Mouse (Mus musculus): Measurements from ENCODE around the gene Rapgef2.

Gene Rapgef2

DNA sequence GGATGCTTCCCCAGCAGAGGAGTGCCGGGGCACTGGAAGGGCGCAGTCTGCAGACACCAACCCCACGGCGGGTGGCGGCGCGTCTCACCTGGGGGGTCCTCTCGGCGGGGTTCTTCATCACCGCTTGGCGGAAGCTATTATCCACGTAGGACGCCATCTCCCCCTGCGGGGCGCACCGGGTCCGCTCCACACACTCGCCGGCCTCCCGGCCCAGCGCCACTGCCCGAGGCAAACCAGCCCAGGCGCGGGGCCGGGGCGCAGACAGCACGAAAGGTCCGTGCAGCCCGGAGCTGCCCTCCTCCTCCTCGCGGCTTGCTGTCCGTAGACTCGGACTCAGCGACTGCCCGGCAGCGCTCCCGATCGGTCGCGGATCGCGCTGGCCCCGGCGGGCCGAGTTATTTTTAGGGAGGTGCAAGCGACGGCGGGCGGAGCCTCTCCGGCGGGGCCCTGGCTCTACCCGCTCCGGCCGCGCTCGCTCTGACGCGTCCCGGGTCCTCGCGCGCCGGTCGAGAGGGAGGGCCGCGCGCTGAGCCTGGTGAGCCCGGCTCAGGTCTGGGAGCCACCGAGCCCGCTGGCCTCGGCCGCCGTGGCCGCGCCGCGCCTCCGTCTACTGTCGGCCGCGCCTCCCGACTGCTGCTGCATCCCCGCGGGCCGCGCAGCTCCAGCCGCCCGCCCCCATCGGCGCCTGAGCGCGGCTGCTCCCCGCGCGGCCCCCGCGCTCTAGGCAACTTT, at the start of gene Rapgef2:
Gene Rapgef2 (minus strand): TSS at position 142 of the 732 bp plus-strand sequence.
- DNase-seq: peak; percentile 80

DNA sequence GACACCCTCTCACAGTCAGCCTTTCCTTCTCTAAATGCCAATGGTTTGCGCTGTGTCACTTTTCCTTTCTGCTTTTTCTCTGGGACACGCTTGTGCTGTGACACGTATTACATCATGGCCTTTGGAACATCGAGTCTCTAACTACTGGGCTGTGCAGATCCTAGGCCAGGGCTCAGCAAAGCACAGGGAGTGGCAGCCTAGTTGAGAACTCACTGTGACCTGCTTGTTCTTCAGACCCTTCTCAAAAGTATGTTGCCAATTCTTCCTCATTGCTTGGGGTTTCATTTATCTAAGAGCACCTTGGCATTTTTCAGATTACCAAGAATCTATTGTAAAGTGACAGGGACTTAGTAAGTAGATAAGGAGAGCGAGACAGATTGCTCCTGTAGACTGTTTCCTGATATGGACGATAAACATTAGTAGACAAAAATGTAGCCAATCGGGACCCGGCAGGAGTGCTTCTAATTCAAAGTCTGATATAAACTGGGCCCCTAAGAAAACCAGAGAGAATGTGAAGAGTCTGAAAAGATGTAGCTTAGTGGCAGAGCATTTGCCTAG, 47.4 kb upstream of the Rapgef2 start:
- no peak for DNase-seq

DNA sequence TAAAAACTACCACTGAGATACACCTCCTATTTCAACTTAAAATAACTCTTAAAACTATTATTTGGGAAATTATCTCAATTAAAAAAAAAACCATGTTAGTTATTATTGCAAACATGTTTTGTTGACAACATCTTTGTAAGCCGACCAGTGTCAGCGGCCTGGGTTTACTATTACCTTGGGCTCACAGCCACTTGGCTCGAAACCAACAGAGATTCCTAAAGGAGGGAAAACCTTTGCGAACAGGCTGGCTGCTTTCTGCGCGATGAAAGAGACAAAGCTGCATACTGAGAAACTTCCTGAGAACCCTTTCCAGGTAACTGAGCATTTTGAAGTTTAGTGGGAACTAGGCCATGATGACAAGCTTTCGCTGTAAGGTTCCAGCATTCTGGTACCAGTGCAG, 46.7 kb upstream of the Rapgef2 start:
- no peak for DNase-seq

DNA sequence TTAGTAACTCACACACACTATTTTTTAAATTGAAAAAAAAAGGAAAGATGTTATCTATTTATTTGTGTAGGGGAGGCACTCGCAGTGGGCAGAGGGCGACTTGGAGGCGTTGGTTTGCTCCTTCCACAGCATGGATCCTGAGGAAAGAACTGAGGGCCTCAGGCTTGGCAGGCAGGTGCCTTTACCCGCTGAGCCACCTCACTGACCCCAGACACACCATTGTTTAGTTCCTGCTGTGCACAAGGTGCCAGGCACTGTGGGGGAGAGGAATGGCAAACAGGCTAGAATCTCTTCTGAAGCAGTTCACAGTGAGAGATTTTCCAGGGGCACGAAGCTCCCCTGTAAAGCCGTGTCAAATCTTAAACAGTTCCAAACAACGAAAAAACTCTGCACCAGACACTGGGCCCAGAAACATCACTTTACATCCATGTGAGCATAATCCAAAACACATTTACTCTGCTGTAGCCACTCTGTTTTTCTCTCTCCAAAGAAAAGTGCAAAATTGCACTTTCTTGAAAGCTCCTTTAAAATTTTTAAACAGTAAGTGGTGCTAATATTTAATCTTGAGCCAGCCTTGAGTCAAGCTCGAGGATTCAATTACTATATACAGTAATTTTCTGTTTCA, 43.5 kb upstream of the Rapgef2 start:
- DNase-seq: no peak

DNA sequence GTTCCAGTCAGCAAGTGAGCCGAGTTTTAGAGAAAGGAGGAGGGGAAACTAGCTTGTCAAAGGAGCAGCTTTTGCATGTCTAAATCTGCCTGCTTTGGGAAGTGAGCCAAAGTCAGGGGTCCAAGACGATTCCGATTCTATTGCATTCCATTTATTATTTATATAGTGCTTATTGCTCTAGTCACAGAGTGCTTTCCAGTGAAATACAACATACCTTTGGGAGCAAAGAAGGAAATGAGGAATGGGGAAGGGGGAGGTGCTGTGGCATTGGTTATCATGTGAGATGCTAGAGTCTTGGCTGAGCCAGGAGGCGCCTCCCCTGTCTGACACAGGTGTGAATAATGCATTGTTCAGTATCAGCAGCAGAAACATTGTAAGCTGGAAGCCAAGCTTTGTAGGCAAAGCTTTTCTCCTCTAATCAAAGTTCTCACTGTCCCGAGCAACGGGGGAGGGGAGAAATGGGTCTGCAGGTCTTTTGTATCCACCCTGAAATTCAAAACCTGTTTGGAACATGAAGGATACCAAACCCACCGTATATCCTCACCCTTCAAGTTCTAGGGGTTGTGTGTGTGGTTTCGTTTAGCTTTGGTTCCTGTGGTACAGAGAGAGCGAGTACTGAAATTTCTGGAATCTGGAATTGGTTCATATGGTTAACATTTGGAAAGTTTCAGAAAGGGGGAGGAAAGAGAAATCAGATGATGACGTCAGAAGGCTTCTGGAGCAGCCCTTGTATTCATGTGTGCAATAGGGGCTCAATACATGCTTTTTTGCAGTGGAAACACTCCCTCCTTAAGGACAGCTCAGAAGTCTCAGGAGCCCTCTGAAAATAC, 38.6 kb upstream of the Rapgef2 start:
- no peak for DNase-seq

DNA sequence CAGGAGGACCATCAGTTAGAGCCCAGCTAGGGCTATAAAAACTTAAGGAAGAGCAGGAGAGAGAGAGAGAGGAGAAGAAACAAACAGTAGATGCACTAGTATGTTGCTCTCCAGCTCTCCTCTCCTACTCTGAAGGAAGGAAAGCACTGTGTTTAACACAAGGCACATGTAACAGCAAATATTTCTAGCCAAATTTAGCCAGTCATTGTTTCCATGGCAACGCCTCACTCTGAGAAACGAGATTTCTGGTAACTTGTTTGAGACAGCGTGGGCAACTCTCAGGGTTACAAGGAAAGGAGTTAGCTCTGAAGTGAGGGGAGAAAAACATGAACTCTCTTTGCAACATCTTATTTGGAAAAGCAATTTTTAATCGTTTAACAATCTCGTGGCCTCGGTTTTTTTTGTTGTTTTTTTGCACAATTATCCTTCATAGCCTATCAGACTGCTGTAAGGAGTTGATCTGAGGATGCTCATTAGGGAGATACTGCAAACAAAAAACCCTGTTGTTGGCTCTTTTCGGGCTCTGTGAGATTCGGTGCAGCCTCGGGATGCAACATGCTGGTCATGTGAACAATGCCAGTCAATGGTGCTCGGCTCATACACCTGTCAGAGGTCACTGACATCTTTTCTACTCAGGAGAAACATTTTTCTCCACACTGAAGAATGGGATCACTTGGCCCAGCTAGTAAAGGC, 27.8 kb upstream of the Rapgef2 start:
- DNase-seq: no peak

DNA sequence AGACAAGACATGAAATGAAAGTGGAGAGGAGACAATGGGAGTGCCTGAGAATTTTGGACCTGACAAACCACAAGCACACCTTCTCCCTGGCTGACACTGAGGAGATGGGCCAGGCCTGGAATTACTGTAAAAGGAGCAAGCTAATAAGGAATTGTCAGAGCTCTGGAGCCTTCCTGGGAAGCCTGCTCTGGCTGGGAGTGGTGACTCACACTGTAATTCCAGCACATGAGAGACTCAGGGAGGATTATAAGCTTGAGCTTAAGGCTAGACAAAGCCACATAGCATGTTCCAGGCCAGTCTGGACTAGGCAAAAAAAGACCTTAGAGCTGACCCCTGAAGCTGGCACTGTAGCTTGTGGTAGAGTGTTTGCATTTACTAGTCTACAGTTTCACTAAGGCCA, 25.6 kb upstream of the Rapgef2 start:
- DNase-seq: no peak

DNA sequence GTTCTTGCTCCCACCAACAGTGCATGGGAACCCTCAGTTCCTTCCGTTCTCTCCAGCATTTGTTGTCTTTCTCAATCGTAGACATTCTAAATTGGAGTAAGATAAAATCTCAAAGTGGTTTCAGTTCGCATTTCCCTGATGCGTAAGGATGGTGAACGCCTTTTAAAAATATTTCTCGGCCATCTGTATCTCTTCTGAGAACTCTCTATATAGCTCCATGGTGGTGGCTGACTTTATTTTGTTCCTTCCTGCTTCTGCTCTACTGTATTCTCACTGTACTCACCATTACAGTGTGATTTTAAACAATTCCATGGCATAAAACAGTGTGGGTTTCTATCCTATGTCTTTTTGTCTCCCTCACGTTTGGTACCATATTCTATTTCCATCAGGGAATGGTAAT, 23.9 kb upstream of the Rapgef2 start:
- no peak for DNase-seq

DNA sequence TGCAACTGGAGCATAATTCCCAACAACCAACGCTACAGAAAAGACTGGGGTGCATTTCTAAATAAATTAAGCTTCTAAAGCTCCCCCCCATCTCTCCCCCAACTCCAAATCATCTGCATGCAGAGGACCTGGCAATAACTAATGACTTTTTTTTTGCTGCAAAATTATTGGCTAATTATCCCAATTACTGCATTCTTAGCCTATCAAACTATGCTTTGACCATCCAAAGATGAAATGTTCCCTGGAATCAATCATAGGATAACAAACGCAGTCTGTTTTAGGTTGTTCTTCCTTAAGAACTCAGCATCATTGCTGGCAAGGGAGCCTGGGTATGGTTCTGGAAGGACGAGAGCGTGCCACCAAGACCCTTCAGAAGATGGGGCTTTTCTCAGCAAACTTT, 22.3 kb upstream of the Rapgef2 start:
- DNase-seq: no peak

DNA sequence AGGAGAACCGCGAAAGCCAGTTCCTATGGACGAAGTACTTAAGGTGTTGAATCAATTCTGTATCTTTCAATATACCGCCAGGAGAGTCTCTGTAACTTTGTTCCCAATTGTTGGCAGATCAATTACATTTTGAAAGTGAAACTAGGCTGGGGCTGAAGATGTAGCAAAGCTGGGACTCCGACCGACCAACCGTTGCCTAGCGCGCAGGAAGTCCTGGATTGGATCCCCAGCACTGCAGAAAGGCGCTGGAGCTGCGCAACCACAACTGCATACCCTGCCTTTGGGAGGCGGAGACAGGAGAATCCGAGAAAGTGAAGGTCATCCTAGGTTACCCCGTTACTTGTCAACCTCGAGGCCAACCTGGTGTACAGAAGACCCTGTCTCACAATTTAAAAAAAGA, 13.1 kb upstream of the Rapgef2 start:
- no peak for DNase-seq

DNA sequence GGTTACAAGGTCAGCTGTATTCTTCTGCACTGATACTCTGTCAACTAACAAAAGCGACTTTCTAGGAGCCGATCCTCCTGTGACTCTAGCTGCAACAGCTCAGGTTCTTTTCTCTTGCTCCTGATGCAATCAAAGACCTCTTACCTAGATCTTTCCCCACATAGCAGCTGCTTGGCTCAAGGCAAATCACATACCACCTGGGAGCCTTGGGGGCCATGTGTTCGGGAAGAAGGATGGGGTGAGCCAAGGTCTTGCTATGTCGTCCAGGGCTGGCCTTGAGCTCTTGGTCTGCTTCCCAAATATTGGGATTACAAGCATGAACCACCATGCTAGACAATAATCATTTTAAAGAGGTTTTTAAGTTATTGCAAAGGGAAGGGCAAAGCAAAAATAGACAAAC, 11.0 kb upstream of the Rapgef2 start:
- DNase-seq: no peak

DNA sequence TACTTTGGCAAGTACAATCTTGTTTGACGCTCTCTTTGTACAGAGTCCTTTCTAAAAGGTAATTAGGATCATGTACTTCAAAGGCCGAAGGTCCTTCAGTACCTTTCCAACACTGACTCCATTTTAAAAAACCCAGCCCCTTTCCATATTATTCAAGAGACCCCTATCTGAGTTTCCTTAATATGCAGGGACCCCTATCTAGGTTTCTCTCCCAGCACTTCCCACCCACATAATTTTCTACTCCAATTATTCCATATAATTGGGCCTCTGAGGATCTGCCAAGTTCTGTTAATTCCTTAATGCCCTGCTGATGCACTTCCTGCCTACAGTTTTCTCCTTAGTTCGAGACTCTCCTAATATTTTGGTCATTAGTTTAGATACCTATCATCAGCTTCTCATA, 10.3 kb upstream of the Rapgef2 start:
- DNase-seq: no peak

DNA sequence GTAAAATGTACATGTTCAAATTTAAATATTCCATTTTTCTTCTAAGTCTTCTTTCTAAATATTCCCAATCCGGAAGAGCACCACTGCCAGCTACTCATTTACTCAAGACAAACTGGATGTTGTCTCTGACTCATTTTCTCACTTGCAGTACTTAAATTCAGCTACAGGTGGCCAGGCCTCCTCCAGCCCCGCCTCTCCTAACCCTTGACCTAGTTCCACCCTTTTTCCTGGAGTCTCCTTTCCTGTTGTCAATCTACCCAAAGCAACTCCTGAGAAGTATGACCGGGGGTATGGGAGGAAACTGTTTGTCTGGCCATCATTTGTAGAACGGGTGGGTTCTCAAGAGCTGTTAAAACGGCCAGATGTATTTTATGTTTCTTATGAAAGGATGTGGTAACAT, 9.7 kb upstream of the Rapgef2 start:
- no peak for DNase-seq

DNA sequence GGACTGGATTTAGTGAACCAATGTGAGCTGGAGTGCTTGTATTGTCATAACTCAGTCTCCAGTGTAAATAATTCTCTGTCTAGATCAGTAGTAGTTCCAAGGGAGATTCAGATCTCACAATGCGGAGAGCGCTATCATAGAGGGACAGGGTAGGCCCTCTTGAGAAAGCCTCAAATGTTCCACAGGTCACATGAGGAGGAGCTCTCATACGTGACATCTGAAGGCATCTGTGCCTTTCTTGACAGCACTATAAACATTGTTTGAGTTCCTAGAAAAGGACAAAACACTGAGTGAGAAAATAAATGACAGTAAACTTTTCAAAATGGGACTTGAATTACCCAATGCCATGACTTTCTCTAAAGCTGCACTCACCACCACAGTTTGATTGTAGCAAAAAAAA, 8.4 kb upstream of the Rapgef2 start:
- DNase-seq: no peak

DNA sequence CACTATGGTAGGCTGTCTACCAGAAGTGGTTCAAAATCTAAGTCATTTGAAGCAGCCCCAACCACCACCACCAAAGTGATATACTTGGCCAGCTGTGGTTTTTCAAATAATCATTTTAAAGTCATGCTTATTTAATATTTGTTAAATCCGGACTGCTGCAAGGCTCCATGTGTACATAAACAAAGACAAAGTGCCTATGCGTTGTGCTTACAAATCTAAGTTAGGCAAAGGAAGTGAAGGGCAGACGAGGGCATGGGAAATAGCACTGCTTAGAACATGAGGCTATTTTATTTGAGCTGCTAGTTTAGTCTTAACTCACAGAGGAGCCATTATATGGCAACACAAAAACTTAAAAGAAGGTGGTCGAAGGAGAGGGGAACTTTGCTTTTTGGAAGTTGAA, 6.7 kb upstream of the Rapgef2 start:
- DNase-seq: no peak

DNA sequence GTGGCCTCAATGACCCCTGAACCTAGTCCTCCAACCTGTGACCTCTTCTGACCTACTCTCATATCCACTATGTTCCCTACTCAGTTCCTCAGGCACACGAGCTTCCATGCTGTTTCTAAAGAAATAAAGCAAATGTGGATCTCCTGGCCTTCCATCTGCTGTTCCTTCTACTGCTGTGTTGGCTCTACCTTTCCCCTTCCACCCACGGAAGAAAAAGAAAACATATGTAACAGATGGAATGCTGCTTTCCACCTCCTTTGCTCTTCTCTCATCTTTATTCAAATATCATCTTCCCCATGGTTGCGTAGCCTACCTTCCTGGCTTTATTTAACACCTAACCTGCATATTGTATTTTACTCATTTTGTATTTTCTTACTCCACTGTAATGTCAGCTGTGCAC, 2.7 kb upstream of the Rapgef2 start:
- no peak for DNase-seq

DNA sequence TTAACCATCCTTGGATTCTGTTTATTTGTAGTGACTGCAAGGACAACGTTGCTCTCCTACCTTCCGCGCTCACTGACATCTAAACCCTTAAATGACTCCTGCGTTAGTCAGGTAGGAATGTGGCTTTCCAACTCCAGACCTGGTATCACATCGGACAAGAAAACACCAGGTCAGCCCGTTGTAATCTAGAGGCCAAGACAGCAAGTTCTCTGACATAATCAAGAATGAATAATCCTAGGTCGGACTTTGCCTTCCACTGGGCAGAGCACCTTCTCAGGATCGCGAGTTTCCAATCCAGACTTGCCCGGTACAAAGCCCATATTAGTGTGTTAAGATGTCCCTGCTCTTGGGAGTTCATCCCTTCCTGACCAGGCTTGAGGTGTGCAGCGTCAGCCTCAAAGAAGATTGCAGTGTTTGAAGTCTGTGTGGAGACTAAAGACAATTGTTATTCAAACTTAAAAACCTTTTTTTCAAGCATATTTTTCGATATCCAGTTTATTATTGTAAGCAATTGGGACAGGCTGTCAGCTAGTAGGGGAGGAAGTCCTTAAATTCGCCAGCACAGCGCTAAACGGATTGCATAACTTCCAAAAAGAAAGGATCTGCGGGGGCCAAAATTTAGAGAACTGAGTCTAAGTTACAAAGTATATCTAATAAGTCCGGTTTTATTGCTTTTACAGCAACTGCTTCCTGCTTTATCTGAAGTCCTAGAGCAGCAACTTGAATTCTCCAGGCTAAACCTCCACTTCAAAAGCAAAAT, 1.6 kb upstream of the Rapgef2 start:
- no peak for DNase-seq

DNA sequence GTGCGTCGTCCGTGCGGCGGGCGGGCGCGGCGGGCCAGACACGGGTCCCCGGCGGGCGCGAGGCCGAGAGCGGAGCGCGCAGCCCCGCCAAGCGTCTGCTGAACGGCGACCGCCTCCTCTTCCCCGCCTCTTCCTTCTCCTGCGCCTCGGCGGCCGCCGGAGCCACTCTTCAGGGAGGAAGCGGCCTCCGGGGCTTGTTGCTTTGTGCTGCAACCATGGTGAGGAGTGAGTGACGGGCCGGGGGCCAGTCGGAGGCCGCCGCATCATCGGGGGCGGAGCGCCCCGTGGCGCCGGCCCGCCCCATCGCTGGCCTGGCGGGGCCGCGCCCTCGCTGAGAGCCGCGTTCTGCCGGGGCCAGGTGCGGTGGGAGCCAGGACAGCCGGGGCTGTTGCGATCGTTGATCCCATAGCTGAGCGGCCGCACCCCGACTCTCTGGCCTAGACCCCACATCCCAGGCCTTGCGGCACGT, 825 bp upstream of the Rapgef2 start:
- peak; percentile 93 for DNase-seq

DNA sequence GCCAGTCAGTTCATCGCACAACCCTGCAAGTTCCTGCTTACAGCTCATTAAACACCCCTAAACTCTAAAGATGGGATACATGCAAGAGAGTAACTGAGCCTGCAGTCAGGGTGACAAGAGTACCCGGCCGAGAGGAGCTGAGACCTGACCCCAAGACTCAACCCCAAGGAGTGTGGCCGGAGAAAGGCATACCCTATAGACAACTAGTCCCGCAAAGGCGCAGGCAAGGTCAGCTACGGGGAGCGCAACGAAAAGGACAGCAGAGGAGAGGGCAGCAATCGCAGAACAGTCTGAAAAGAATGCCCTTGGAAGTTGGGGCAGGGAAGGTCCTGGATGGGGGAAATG, 314 bp downstream of the Rapgef2 start:
- no peak for DNase-seq

DNA sequence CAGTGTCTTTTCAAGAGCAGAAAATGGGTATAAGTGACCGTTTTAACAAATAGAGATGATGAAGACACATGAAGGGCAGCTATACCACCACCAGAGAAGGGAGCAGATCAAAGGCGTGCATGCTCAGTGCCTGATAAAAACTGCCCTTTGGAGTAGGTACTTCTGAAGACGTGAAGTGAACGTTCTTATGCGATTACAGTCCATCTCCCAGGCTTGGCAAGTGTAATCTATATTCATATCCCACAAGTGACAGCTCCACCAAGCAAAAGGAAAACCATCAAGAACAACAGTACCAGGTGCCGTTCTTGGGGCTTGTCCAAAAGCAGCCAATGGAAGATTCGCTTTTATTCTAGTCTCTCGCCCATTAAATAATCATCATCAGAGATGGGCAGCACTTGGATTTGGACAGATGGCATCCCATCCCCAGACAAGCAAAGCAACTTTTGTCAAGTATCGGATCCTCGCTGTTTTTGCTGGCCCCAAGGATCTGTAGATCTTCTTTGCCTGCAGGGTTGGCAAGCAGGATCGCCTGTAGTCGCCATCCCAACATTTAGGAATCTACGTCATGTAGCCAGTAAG, 1.1 kb downstream of the Rapgef2 start:
- DNase-seq: no peak

DNA sequence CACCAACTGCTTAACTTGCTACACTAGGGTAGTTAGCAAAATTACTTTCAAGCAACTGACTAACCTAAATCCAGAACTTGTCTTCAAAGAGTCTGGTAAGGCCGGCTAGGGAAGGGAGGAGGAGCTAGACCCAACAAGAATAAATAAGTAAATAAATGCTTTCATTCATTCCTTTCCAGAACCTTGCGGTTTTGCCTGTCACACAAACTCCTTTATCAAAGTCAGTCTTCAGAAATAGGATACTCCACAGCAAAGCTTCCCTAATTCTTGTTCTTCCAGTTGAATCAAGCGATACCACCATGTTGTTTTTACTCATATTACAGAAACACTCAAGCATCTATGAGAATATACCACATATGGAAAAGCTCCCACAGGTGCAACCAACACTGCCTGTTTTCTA, 2.3 kb downstream of the Rapgef2 start:
- DNase-seq: no peak

DNA sequence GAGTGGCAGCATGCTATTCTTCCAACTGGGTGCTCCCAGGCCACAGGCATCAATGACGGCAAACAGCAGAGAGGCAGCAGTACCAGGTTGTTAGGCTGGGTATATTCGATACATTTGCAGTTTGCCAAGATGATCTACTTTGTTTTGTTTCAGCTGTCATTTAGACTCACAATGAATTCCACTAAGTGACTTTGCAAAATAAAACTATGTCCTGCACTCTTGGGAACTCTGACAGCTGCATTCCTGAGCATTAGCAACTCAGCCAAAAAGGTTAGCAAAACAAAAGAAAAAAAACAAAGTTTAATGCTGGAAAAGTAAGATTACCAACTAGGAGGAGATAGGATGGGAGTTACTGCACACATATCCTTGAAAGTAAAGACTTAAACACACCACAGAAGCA, 3.3 kb downstream of the Rapgef2 start:
- no peak for DNase-seq

Measured in thymus, postnatal 4 days (tissue).